Mouse (Mus musculus): ENCODE results near the gene Sema3b. TPM values are rescaled to one million over a fixed set of nuclear protein-coding genes. Genes with fewer than 3 reads are reported as not detected.

Sema3b gene
- polyA plus RNA-seq, 1 experiment from 2014 or later: 8.0 TPM

DNA sequence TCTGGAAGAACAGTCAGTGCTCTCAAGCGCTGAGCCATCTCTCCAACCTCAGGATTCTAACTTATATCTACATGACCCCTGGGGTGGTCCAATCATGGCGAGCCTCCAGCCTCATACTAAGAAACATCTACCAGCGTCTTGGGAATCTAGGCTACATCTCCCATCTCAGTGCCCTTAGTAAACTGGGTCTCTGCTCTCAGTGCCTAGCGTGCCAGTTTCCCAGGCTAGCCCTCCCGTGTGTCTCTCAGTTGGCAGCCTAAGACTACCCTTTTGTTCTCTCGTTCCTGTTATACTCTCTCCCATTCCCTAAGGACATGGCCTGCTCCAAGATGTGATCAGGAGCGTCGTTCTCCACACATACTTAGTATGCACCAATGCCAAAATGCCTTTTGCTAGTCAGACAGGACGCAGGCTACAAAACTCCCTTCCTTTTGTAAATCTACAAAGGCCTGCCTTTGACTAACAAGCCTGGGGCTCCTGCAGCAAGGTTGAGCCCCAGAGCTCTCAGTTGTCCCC is 22.3 kb upstream of the Sema3b start:
- no peaks in the 10 kb centered on the region for H3K9me3 ChIP-seq
- 71% methylated on average over 9 of the region's 9 CpGs for WGBS
- no peak for ATAC-seq (ENCODE audit: low FRiP score, low read depth)
- no peaks in the 10 kb centered on the region for H3K27me3 ChIP-seq
- H3K4me2 ChIP-seq (replicated peaks): peak overlapping the region; percentile 100
- H3K4me1 ChIP-seq: peaks cover 80% of the 10 kb centered on the region
- H3K9ac ChIP-seq: peak overlapping the region; percentile 93; the same call in 1 of the 2 replicates
- H3K27ac ChIP-seq: peak overlapping the region; percentile 92; the same call in 1 of the 2 replicates
- peaks cover 30% of the 10 kb centered on the region; the same call in 1 of the 2 replicates for H3K36me3 ChIP-seq
- H3K4me3 ChIP-seq: peak overlapping the region; percentile 92; the same call in 1 of the 2 replicates

DNA sequence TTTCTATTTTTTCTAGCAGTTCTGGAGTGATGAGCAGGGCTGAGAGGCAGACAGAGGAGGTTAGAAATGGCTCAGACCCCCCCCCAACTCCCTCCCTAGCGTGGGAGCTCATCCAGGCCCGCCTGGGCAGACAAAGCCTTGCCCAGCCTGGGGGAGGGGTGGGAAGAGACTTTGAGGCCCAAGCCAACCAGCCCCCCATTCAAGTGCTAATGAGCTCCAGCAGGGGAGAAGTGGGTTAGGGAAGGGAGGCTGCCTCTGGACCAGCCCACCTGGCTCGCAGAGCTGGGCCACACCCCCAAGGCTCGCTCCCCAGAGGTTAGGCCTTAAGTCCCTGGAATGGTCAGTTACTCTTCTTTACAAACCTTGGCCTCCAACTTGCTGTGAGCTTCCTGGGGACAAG is 21.5 kb upstream of the Sema3b start:
- peak overlapping the region; percentile 92 for H3K27ac ChIP-seq
- H3K9me3 ChIP-seq: no peaks in the 10 kb centered on the region
- H3K4me1 ChIP-seq: peaks cover 81% of the 10 kb centered on the region
- ATAC-seq (ENCODE audit: low FRiP score, low read depth): no peak
- no peaks in the 10 kb centered on the region for H3K27me3 ChIP-seq
- 10% methylated on average over 4 of the region's 4 CpGs for WGBS
- H3K9ac ChIP-seq: peak overlapping the region; percentile 59
- H3K4me2 ChIP-seq (replicated peaks): peak overlapping the region; percentile 100
- H3K4me3 ChIP-seq: peak overlapping the region; percentile 16
- H3K36me3 ChIP-seq: peaks cover 31% of the 10 kb centered on the region

DNA sequence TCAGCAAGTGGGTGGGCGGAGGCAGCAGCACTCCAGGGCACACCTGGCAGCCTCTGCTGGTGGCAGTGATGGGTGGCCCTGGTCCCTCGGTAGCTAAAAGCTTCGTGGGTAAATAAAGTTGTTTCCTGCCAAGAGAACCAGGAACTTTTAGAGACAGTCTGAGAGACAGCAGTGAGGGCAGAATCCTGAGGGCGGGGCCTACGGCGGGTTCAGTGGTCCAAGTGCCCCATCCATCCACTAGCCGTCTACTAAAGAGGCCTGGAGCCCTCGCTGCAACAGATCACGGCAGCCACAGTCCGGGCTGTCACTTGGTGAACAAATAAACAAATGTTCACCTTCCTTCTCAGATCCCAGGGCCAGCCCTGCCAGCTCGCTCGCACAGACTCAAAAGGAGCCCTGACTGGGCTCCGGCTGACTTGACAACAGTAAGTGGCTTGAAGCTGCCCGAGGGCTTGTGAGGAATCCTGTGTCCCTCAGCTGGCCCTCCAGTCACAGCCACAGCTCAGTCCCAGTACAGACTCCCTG is 20.9 kb upstream of the Sema3b start:
- no peaks in the 10 kb centered on the region for H3K27me3 ChIP-seq
- peak overlapping the region; percentile 59 for H3K9ac ChIP-seq
- peaks cover 37% of the 10 kb centered on the region for H3K36me3 ChIP-seq
- H3K27ac ChIP-seq: peak overlapping the region; percentile 92
- H3K4me2 ChIP-seq (replicated peaks): peak overlapping the region; percentile 100
- WGBS: 13% methylated on average over 14 of the region's 14 CpGs
- no peak for ATAC-seq (ENCODE audit: low FRiP score, low read depth)
- no peaks in the 10 kb centered on the region for H3K9me3 ChIP-seq
- peak overlapping the region; percentile 16 for H3K4me3 ChIP-seq
- peaks cover 81% of the 10 kb centered on the region for H3K4me1 ChIP-seq

- peak overlapping the region; percentile 100 for H3K4me2 ChIP-seq (replicated peaks)
- peaks cover 43% of the 10 kb centered on the region for H3K36me3 ChIP-seq
- no peaks in the 10 kb centered on the region for H3K27me3 ChIP-seq
- no peak for ATAC-seq (ENCODE audit: low FRiP score, low read depth)
- peak overlapping the region; percentile 35; the same call in 1 of the 2 replicates for H3K9ac ChIP-seq
- WGBS: 30% methylated on average over 4 of the region's 4 CpGs
- peaks cover 81% of the 10 kb centered on the region for H3K4me1 ChIP-seq
- peak overlapping the region; percentile 55; the same call in 1 of the 2 replicates for H3K27ac ChIP-seq
- H3K4me3 ChIP-seq: no peak overlapping the region
- H3K9me3 ChIP-seq: no peaks in the 10 kb centered on the region
Measured at GRCm38 (mm10) chr9:107629411-107629730, 20.3 kb upstream of the Sema3b start.

- Histone ChIP-seq H3K27me3 (no peaks in the 10 kb centered on the region), H3K36me3 (peaks cover 48% of the 10 kb centered on the region), H3K4me2 (replicated peaks) (peak overlapping the region; percentile 100), H3K9me3 (no peaks in the 10 kb centered on the region), H3K9ac (peak overlapping the region; percentile 35; the same call in 1 of the 2 replicates), H3K27ac (peak overlapping the region; percentile 93; the same call in 1 of the 2 replicates), H3K4me3 (no peak overlapping the region), H3K4me1 (peaks cover 76% of the 10 kb centered on the region)
- WGBS: 50% methylated on average over 15 of the region's 15 CpGs
- no peak for ATAC-seq (ENCODE audit: low FRiP score, low read depth)
Measured at GRCm38 (mm10) chr9:107628721-107629410, 19.8 kb upstream of the Sema3b start.

- peaks cover 72% of the 10 kb centered on the region for H3K4me1 ChIP-seq
- H3K36me3 ChIP-seq: peaks cover 61% of the 10 kb centered on the region
- WGBS: 43% methylated on average over 20 of the region's 20 CpGs
- no peak overlapping the region for H3K4me3 ChIP-seq
- H3K9me3 ChIP-seq: no peaks in the 10 kb centered on the region
- ATAC-seq (ENCODE audit: low FRiP score, low read depth): no peak
- peak overlapping the region; percentile 46 for H3K9ac ChIP-seq
- peak overlapping the region; percentile 93 for H3K27ac ChIP-seq
- H3K4me2 ChIP-seq (replicated peaks): peak overlapping the region; percentile 100
- no peaks in the 10 kb centered on the region for H3K27me3 ChIP-seq
Measured at GRCm38 (mm10) chr9:107627387-107628255, 18.6 kb upstream of the Sema3b start.

- Histone ChIP-seq H3K27ac (peak overlapping the region; percentile 93), H3K4me2 (replicated peaks) (peak overlapping the region; percentile 100), H3K9ac (peak overlapping the region; percentile 46), H3K27me3 (no peaks in the 10 kb centered on the region), H3K4me1 (peaks cover 64% of the 10 kb centered on the region), H3K36me3 (peaks cover 63% of the 10 kb centered on the region), H3K9me3 (no peaks in the 10 kb centered on the region), H3K4me3 (peak overlapping the region; percentile 2; the same call in 1 of the 2 replicates)
- peak; percentile 76 for ATAC-seq (ENCODE audit: low FRiP score, low read depth)
- WGBS: 0% methylated on average over 2 of the region's 2 CpGs
Measured at GRCm38 (mm10) chr9:107626844-107627277, 17.8 kb upstream of the Sema3b start.

DNA sequence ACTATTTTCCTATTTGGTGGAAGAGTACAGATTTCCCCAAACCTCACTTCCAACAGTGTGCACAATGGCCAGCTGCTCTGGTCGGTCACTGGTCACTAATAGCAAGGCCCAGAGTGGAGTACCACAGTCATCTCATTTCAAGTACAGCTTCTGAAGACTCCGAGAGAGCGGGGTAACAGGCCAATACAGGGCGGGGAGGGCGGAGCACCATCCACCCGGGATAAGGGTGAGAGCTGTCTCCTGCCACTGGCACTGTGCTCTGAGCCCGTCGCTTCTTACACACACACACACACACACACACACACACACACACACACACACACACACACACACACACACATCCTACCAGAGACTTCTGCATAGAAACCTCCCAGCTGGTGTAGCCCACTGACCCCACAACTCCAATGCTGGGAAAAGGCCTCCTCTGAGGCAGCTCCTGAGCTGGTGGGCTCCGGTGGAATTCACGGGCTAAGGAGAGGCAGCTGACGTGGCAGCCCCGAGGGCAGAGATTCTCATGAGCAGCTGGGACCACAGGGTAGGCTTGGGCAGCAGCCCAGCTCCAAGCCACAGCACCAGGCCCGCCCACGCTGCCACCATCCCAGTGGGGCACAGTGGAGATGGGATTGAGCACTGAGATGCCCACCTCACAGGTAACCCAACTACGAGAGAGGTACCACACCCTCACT is 17.3 kb upstream of the Sema3b start:
- Histone ChIP-seq H3K9ac (peak overlapping the region; percentile 46), H3K36me3 (peaks cover 58% of the 10 kb centered on the region), H3K9me3 (no peaks in the 10 kb centered on the region), H3K4me1 (peaks cover 59% of the 10 kb centered on the region), H3K4me3 (peak overlapping the region; percentile 2; the same call in 1 of the 2 replicates), H3K27ac (peak overlapping the region; percentile 93), H3K27me3 (no peaks in the 10 kb centered on the region), H3K4me2 (replicated peaks) (peak overlapping the region; percentile 100)
- no peak; the same call in 1 of the 2 replicates for ATAC-seq (ENCODE audit: low FRiP score, low read depth)
- WGBS: 43% methylated on average over 14 of the region's 15 CpGs

- H3K27ac ChIP-seq: no peak overlapping the region; the same call in 1 of the 2 replicates
- H3K4me2 ChIP-seq (replicated peaks): no peak overlapping the region
- H3K27me3 ChIP-seq: no peaks in the 10 kb centered on the region
- 90% methylated on average over 12 of the region's 12 CpGs for WGBS
- no peaks in the 10 kb centered on the region for H3K9me3 ChIP-seq
- ATAC-seq (ENCODE audit: low FRiP score, low read depth): no peak
- H3K9ac ChIP-seq: peak overlapping the region; percentile 35; the same call in 1 of the 2 replicates
- H3K36me3 ChIP-seq: peaks cover 58% of the 10 kb centered on the region
- no peak overlapping the region for H3K4me3 ChIP-seq
- peaks cover 51% of the 10 kb centered on the region for H3K4me1 ChIP-seq
Measured at GRCm38 (mm10) chr9:107625351-107626128, 16.5 kb upstream of the Sema3b start.

DNA sequence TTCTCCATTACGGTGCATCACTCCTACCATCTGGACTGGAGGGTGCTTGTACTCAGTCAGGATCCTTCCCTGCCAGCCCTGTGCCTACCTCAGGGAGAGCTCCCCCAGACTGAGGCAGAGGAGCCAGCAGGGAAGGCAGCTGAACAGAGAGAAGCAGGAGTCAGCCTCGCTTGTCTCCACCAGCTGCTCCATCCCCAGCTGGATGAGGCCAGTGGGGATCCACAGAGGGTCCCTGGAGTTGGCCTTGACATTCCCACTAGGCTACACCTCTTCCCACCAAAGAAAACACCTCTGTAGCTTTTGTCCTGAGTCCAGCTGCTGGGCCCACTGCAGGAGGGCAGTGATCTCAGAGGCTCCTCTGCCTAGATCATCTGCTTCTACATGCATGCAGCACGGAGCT is 15.9 kb upstream of the Sema3b start:
- Histone ChIP-seq H3K27ac (no peak overlapping the region), H3K27me3 (no peaks in the 10 kb centered on the region), H3K4me1 (peaks cover 45% of the 10 kb centered on the region), H3K36me3 (peaks cover 64% of the 10 kb centered on the region), H3K9ac (peak overlapping the region; percentile 35; the same call in 1 of the 2 replicates), H3K4me3 (no peak overlapping the region), H3K9me3 (no peaks in the 10 kb centered on the region), H3K4me2 (replicated peaks) (no peak overlapping the region)
- no peak for ATAC-seq (ENCODE audit: low FRiP score, low read depth)
- 92% methylated on average over 3 of the region's 3 CpGs for WGBS

DNA sequence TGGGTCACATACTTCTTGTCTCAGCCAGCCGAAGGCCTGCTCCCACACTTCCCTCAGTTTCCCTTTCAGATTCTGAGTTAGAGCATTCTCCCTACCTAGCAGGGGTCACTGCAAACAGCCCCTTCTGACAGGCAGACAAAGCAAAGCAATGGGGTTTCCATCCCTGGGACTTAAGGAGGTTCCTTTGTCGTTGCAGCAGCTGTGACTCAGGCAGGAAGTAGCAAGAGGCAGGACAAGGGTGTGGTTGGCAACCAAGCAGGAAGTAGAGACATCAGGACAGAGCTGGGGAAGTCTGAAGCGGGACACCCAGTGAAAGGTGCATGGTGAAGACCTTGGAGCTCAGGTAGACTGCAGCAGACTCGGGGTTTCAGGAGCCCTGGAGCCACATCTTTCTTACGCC is 15.5 kb upstream of the Sema3b start:
- H3K4me2 ChIP-seq (replicated peaks): no peak overlapping the region

More for the DNA sequence above, 15.5 kb upstream of the Sema3b start:
- ATAC-seq (ENCODE audit: low FRiP score, low read depth): no peak
- Histone ChIP-seq H3K4me3 (no peak overlapping the region), H3K27me3 (no peaks in the 10 kb centered on the region), H3K27ac (no peak overlapping the region), H3K9me3 (no peaks in the 10 kb centered on the region), H3K4me1 (peaks cover 41% of the 10 kb centered on the region), H3K36me3 (peaks cover 68% of the 10 kb centered on the region), H3K9ac (peak overlapping the region; percentile 35; the same call in 1 of the 2 replicates)
- whole genome bisulfite sequencing: 80% methylated on average over 5 of the region's 5 CpGs

All from limb, embryonic 13.5 days (tissue).